11 mouse cellular contexts compared by ENCODE assay signal in genomic region chr6:127407742-127408141, GRCm38 (mm10). TPM values are rescaled to one million over a fixed set of nuclear protein-coding genes. Genes with fewer than 3 reads are reported as not detected.
DNase-seq lines count a peak whose midpoint lies in the region; ATAC-seq and TF ChIP-seq lines count a peak whose summit lies in the region.
"Had no signal": no experiment of that assay in that cellular context is flagged by ENCODE, and none has a peak within 500 bp of the region (broad histone marks: within the 10 kb centered on the region; RNA-seq: fewer than 3 reads in every experiment).

No protein-coding gene starts in this region.

- H3K9ac ChIP-seq in heart, embryonic 16.5 days (ENCODE audit: low read length) = no peak overlapping the region
- no peak overlapping the region for H3K9ac ChIP-seq in embryonic facial prominence, embryonic 15.5 days
- H3K9ac ChIP-seq in midbrain, embryonic 13.5 days (replicated peaks) = no peak overlapping the region
- H3K9ac ChIP-seq: limb, embryonic 15.5 days had no signal

- no peak for TF ChIP-seq CTCF in C2C12 (IDR thresholded peaks at IDR 0.05; ENCODE audit: control insufficient read depth, insufficient read depth, insufficient read length)

- DNase-seq in heart, postnatal 25 days (ENCODE audit: low spot score) = no peak
- no peak for DNase-seq in kidney, postnatal 36 days
- no peak for DNase-seq in gastrocnemius, postnatal 10 days
- DNase-seq: retina, postnatal 1 day had no signal

- H3K4me1 ChIP-seq in heart, embryonic 16.5 days (ENCODE audit: control insufficient read depth, insufficient read depth, low read length) = peaks cover 4% of the 10 kb centered on the region; the same call in 1 of the 2 replicates
- peaks cover 28% of the 10 kb centered on the region for H3K4me1 ChIP-seq in embryonic facial prominence, embryonic 15.5 days
- peaks cover 40% of the 10 kb centered on the region for H3K4me1 ChIP-seq in midbrain, embryonic 13.5 days (replicated peaks)

- H3K27me3 ChIP-seq in heart, embryonic 16.5 days (ENCODE audit: control insufficient read depth, insufficient read depth, low read length) = 0 out of 2 replicates have a peak, but pooled peaks cover 3% of the 10 kb centered on the region
- peaks cover 6% of the 10 kb centered on the region for H3K27me3 ChIP-seq in C2C12 (ENCODE audit: control insufficient read depth, insufficient read depth, insufficient read length)
- no peaks in the 10 kb centered on the region for H3K27me3 ChIP-seq in embryonic facial prominence, embryonic 15.5 days
- 0 out of 2 replicates have a peak, but pooled peaks cover 2% of the 10 kb centered on the region for H3K27me3 ChIP-seq in midbrain, embryonic 13.5 days
- H3K27me3 ChIP-seq: limb, embryonic 15.5 days had no signal

- no peak overlapping the region for H3ac ChIP-seq in C2C12 (ENCODE audit: control insufficient read depth, insufficient read length, low read depth)

- no peaks in the 10 kb centered on the region for H3K79me2 ChIP-seq in C2C12 (ENCODE audit: control insufficient read depth, insufficient read depth)

- ATAC-seq in heart, embryonic 16.5 days (replicated peaks; ENCODE audit: extremely low read depth, insufficient read depth, low FRiP score) = peak; percentile 49; the same call in 1 of the 2 replicates
- ATAC-seq in embryonic facial prominence, embryonic 15.5 days (ENCODE audit: insufficient number of reproducible peaks, low FRiP score, low TSS enrichment, low read depth) = peak; percentile 66; the same call in 1 of the 2 replicates
- no peak for ATAC-seq in midbrain, embryonic 13.5 days
- ATAC-seq in inflammation-experienced regulatory T-cells, adult 6 months = no peak
- ATAC-seq: intestine, embryonic 16.5 days had no signal

- no peak overlapping the region for H3K4me3 ChIP-seq in heart, embryonic 16.5 days (ENCODE audit: low read length)
- H3K4me3 ChIP-seq in C2C12 (ENCODE audit: insufficient read depth, poor library complexity, severe bottlenecking) = no peak overlapping the region
- no peak overlapping the region for H3K4me3 ChIP-seq in embryonic facial prominence, embryonic 15.5 days (replicated peaks)
- no peak overlapping the region for H3K4me3 ChIP-seq in midbrain, embryonic 13.5 days (replicated peaks)
- H3K4me3 ChIP-seq: limb, embryonic 15.5 days had no signal

- no peaks in the 10 kb centered on the region for H3K36me3 ChIP-seq in heart, embryonic 16.5 days (ENCODE audit: control insufficient read depth, insufficient read depth)
- H3K36me3 ChIP-seq in C2C12 (ENCODE audit: control insufficient read depth, insufficient read depth) = no peaks in the 10 kb centered on the region
- H3K36me3 ChIP-seq in embryonic facial prominence, embryonic 15.5 days = no peaks in the 10 kb centered on the region
- H3K36me3 ChIP-seq in midbrain, embryonic 13.5 days = no peaks in the 10 kb centered on the region
- H3K36me3 ChIP-seq: limb, embryonic 15.5 days had no signal

- intact Hi-C loops in heart, postnatal 25 days (cut with DNase I) = no loop called here

- H3K79me3 ChIP-seq in C2C12 (ENCODE audit: low read depth) = no peaks in the 10 kb centered on the region

- H3K4me2 ChIP-seq in heart, embryonic 16.5 days (ENCODE audit: low read depth, low read length) = no peak overlapping the region
- no peak overlapping the region for H3K4me2 ChIP-seq in embryonic facial prominence, embryonic 15.5 days (replicated peaks)
- no peak overlapping the region for H3K4me2 ChIP-seq in midbrain, embryonic 13.5 days (replicated peaks)
- H3K4me2 ChIP-seq: limb, embryonic 15.5 days had no signal

- WGBS in heart, embryonic 16.5 days = 4% methylated on average over 4 of the region's 4 CpGs
- 14% methylated on average over 4 of the region's 4 CpGs for WGBS in embryonic facial prominence, embryonic 15.5 days
- 31% methylated on average over 4 of the region's 4 CpGs for WGBS in midbrain, embryonic 13.5 days

- no peaks in the 10 kb centered on the region for H3K9me3 ChIP-seq in heart, embryonic 16.5 days (replicated peaks; ENCODE audit: control insufficient read depth, low read length)
- H3K9me3 ChIP-seq in embryonic facial prominence, embryonic 15.5 days (replicated peaks) = no peaks in the 10 kb centered on the region
- H3K9me3 ChIP-seq in midbrain, embryonic 13.5 days = no peaks in the 10 kb centered on the region
- H3K9me3 ChIP-seq: limb, embryonic 15.5 days had no signal

- H3K27ac ChIP-seq in heart, embryonic 16.5 days (ENCODE audit: low read length) = no peak overlapping the region
- no peak overlapping the region; the same call in 1 of the 2 replicates for H3K27ac ChIP-seq in embryonic facial prominence, embryonic 15.5 days (replicated peaks)
- 0 out of 2 replicates have a peak overlapping the region, but pooled peaks have one; percentile 47 for H3K27ac ChIP-seq in midbrain, embryonic 13.5 days
- H3K27ac ChIP-seq: limb, embryonic 15.5 days had no signal

TF ChIP-seq in C2C12, 6 proteins besides CTCF, POLR2A, EP300 and RAD21:
- no peak for TF ChIP-seq MAX (IDR thresholded peaks at IDR 0.05)
- TF ChIP-seq MYOD1 (IDR thresholded peaks at IDR 0.05; ENCODE audit: control insufficient read depth, insufficient read length, low read depth) = peak; percentile 26
- no peak for TF ChIP-seq USF1 (IDR thresholded peaks at IDR 0.05; ENCODE audit: low read depth)
- no peak for TF ChIP-seq MYOG (IDR thresholded peaks at IDR 0.05; ENCODE audit: control insufficient read depth, extremely low read depth, insufficient read length)

RNA-seq across cellular contexts. Expression of gene Parp11, which starts 38.9 kb away (rescaled TPM):
- polyA plus RNA-seq in heart, embryonic 16.5 days (2015; fragmentation: Nextera tagmentation; extraction: Ambion mirVana) = 15.1 and 18.3 TPM in 2 replicates
- total RNA-seq in heart, postnatal 25 days (2021) = 1 to 10 TPM; 7.8 to 8.9 TPM
- polyA plus RNA-seq in C2C12 (2012; fragmentation: generic; extraction: Trizol) = 3.6 TPM
- polyA plus RNA-seq in embryonic facial prominence, embryonic 15.5 days (2015; fragmentation: Nextera tagmentation; extraction: Ambion mirVana) = 24.0 and 25.7 TPM in 2 replicates
- polyA plus RNA-seq in midbrain, embryonic 13.5 days (2015; fragmentation: Nextera tagmentation; extraction: Ambion mirVana) = 90.4 and 91.7 TPM in 2 replicates
- 1 to 10 TPM; 7.6 to 9.2 TPM for total RNA-seq in gastrocnemius, postnatal 10 days (2021)
- 10 to 100 TPM; 33.3 to 66.4 (median 57.1) TPM for polyA plus RNA-seq in inflammation-experienced regulatory T-cells, adult 6 months (2017; shearing (Covaris generic))

Comparison
In these comparisons a context has a peak if more than half of its experiments do, and no peak if none do; other contexts are left out.
1. ATAC-seq: peak in heart, embryonic 16.5 days (single experiment) and embryonic facial prominence, embryonic 15.5 days (single experiment); none in midbrain, embryonic 13.5 days (single experiment) and inflammation-experienced regulatory T-cells, adult 6 months (single experiment).